Mouse (Mus musculus) MEL (cell line): Measurements from ENCODE around the gene Akirin1. TPM values are rescaled to one million over a fixed set of nuclear protein-coding genes. Genes with fewer than 3 reads are reported as not detected.

Source experiments
- DNase-seq: peaks from one replicate; pipeline ENCODE4 v3.0.0; 2011; ENCODE audit warnings: low read depth, low spot score
- H3K27ac ChIP-seq: 2 replicates; pipeline ENCODE4 v1.5.1; 2012; ENCODE audit warnings: low read depth, mild to moderate bottlenecking, control low read depth, low read length, moderate library complexity; ENCODE audit not compliant: control insufficient read depth
- H3K27me3 ChIP-seq, 2 experiments: fragments of 150-350 bp in 1 of 2; sonication (generic) in 1 of 2; 2 replicates each; pipeline ENCODE4 v1.6.1; 2012; ENCODE audit warnings: low read length in 2 of 2, mild to moderate bottlenecking in 2 of 2, improper control_type of control experiment in 1 of 2, moderate library complexity in 1 of 2; ENCODE audit not compliant: insufficient read depth in 2 of 2, control insufficient read depth in 1 of 2
- H3K36me3 ChIP-seq, 2 experiments: 2 replicates each; pipeline ENCODE4 v1.6.1; 2012 to 2014; ENCODE audit warnings: low read length in 2 of 2, improper control_type of control experiment in 1 of 2, inconsistent platforms in 1 of 2, mild to moderate bottlenecking in 1 of 2; ENCODE audit not compliant: insufficient read depth in 2 of 2, control insufficient read depth in 1 of 2
- H3K4me1 ChIP-seq, 2 experiments: fragments of 150-350 bp in 1 of 2; sonication (generic) in 1 of 2; 2 replicates each; pipeline ENCODE4 v1.6.1; 2012; ENCODE audit warnings: low read length in 2 of 2, improper control_type of control experiment in 1 of 2, mild to moderate bottlenecking in 1 of 2; ENCODE audit not compliant: insufficient read depth in 2 of 2, control insufficient read depth in 1 of 2
- H3K4me3 ChIP-seq, 2 experiments: fragments of 150-350 bp in 1 of 2; sonication (generic) in 1 of 2; 2 replicates each; pipeline ENCODE4 v1.5.1; 2012; ENCODE audit warnings: low read depth in 2 of 2, low read length in 2 of 2, mild to moderate bottlenecking in 2 of 2, moderate library complexity in 2 of 2, control low read depth in 1 of 2, improper control_type of control experiment in 1 of 2; ENCODE audit not compliant: control insufficient read depth in 1 of 2, insufficient read depth in 1 of 2
- H3K79me2 ChIP-seq: 2 replicates; pipeline ENCODE4 v1.6.1; 2012; ENCODE audit warnings: mild to moderate bottlenecking, low read length, moderate library complexity; ENCODE audit not compliant: control insufficient read depth, poor library complexity, insufficient read depth
- H3K9ac ChIP-seq: 2 replicates; pipeline ENCODE4 v1.6.1; 2012; ENCODE audit warnings: low read depth, mild to moderate bottlenecking, control low read depth, low read length, moderate library complexity; ENCODE audit not compliant: control insufficient read depth, poor library complexity, severe bottlenecking
- H3K9me3 ChIP-seq: fragments of 150-350 bp; sonication (generic); replicated peaks from 2 replicates; pipeline ENCODE4 v1.6.1; 2012; ENCODE audit warnings: mild to moderate bottlenecking, low read length, improper control_type of control experiment, moderate library complexity; ENCODE audit not compliant: insufficient read depth
- CHD2 ChIP-seq: IDR thresholded peaks from 2 replicates; pipeline ENCODE4 v1.6.1; 2011; ENCODE audit warnings: low read length, improper control_type of control experiment
- CTCF ChIP-seq, 3 experiments: IDR thresholded peaks in 2 of 3; conservative IDR thresholded peaks in 1 of 3; 2 replicates each; pipeline ENCODE4 v1.5.1; 2011 to 2012; ENCODE audit warnings: low read length in 3 of 3, low read depth in 2 of 3, mild to moderate bottlenecking in 2 of 3, improper control_type of control experiment in 1 of 3, inconsistent platforms in 1 of 3, mixed read lengths in 1 of 3, moderate library complexity in 1 of 3; ENCODE audit not compliant: control insufficient read depth in 1 of 3, insufficient read depth in 1 of 3, poor library complexity in 1 of 3, severe bottlenecking in 1 of 3
- EP300 ChIP-seq, 2 experiments: IDR thresholded peaks; 2 replicates each; pipeline ENCODE4 v1.6.1; 2011; ENCODE audit warnings: improper control_type of control experiment in 2 of 2, low read length in 2 of 2, low read depth in 1 of 2, mild to moderate bottlenecking in 1 of 2
- NRF1 ChIP-seq: IDR thresholded peaks from 2 replicates; pipeline ENCODE4 v1.6.1; 2014; ENCODE audit warnings: low read depth, mild to moderate bottlenecking, inconsistent platforms, low read length, improper control_type of control experiment, moderate library complexity; ENCODE audit not compliant: poor library complexity, insufficient read depth, severe bottlenecking
- POLR2AphosphoS2 ChIP-seq: IDR thresholded peaks from 2 replicates; pipeline ENCODE4 v1.6.1; 2011; ENCODE audit warnings: low read length, improper control_type of control experiment
- RAD21 ChIP-seq: IDR thresholded peaks from 2 replicates; pipeline ENCODE4 v1.6.1; 2011; ENCODE audit warnings: mild to moderate bottlenecking, low read depth, low read length, improper control_type of control experiment
- SMC3 ChIP-seq: IDR thresholded peaks from 2 replicates; pipeline ENCODE4 v1.6.1; 2011; ENCODE audit warnings: low read depth, low read length, improper control_type of control experiment
- TAL1 ChIP-seq: IDR thresholded peaks from 2 replicates; pipeline ENCODE4 v1.6.1; 2012; ENCODE audit warnings: mild to moderate bottlenecking, inconsistent platforms, low read length, moderate library complexity, mixed read lengths
- TCF12 ChIP-seq: IDR thresholded peaks from 2 replicates; pipeline ENCODE4 v1.6.1; 2014; ENCODE audit warnings: low read depth, mild to moderate bottlenecking, inconsistent platforms, low read length, improper control_type of control experiment, moderate library complexity
- USF1 ChIP-seq: IDR thresholded peaks from 2 replicates; pipeline ENCODE4 v1.6.1; 2014; ENCODE audit warnings: low read depth, mild to moderate bottlenecking, inconsistent platforms, low read length, improper control_type of control experiment, moderate library complexity
- ZC3H11A ChIP-seq: IDR thresholded peaks from 2 replicates; pipeline ENCODE4 v1.6.1; 2012; ENCODE audit warnings: low read depth, mild to moderate bottlenecking, inconsistent platforms, low read length, improper control_type of control experiment
- ZNF384 ChIP-seq: IDR thresholded peaks from 2 replicates; pipeline ENCODE4 v1.6.1; 2012; ENCODE audit warnings: low read depth, mild to moderate bottlenecking, inconsistent platforms, low read length, improper control_type of control experiment
- polyA plus RNA-seq, 2 experiments: library from polyadenylated mRNA; stranded (reverse) in 1 of 2; unstranded in 1 of 2; fragments of >175 nt in 1 of 2; fragments of >200 nt in 1 of 2; gene quantifications; 2 replicates each; pipeline versions ENCODE4 v1.2.1 to v1.2.4; 2012; ENCODE audit warnings: low replicate concordance in 2 of 2, low read depth in 1 of 2; ENCODE audit not compliant: insufficient read length in 2 of 2, insufficient read depth in 1 of 2, missing spikeins in 1 of 2
- total RNA-seq: library from RNA; depleted of rRNA; stranded (reverse); fragments of 300-350 nt; gene quantifications from 2 replicates; pipeline ENCODE4 v1.2.3, GENCODE M21; 2012

The Akirin1 gene
- total and polyA plus RNA-seq, 3 experiments, result 46.3 to 53.3 TPM; not detected in 1

DNA sequence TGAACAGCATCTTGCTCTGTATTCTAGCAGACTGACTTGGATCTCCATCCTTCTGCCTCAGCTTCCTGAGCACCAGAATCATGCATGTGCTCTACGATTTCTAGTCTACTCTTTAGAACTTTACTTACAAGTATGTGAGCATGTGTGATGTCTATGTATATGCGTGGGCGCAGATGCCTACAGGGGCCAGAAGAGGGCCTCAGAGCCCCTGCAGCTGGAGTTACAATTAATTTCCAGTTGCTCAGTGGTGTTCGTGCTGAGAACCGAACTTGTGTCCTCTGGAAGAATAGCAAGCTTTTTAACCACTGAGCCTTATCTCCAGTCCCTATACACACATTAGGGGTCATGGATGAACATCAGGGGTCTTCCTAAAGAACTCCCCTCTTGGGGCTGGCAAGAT lies 42.8 kb downstream of the Akirin1 start:
- Histone ChIP-seq H3K27ac (no peak overlapping the region), H3K9ac (no peak overlapping the region), H3K27me3 (no peaks in the 10 kb centered on the region), H3K36me3 (no peaks in the 10 kb centered on the region; a peak in 1 of 4 replicates), H3K79me2 (no peaks in the 10 kb centered on the region), H3K4me3 (no peak overlapping the region)
- peak; percentile 16 for DNase-seq
- TF ChIP-seq POLR2AphosphoS2 (no peak), TCF12 (no peak), CTCF (IDR thresholded peaks at IDR 0.05 in 2 of 3, conservative IDR thresholded peaks at IDR 0.05 in 1 of 3; ENCODE audit: control insufficient read depth in 1 of 3, insufficient read depth in 1 of 3, low read depth in 2 of 3, low read length in 3 of 3, poor library complexity in 1 of 3, severe bottlenecking in 1 of 3) (peak; percentile 9 to 36 (median 35); a peak in 4 of 6 replicates), ZC3H11A (0 out of 2 replicates have a peak, but pooled peaks have one; percentile 9), NRF1 (no peak), TAL1 (no peak), SMC3 (no peak; the same call in 1 of the 2 replicates), RAD21 (peak; percentile 33), EP300 (IDR thresholded peaks at IDR 0.05; ENCODE audit: low read depth in 1 of 2, low read length in 2 of 2) (no peak)
- TF ChIP-seq, all 39 proteins: peak for 3
- no peaks in the 10 kb centered on the region for H3K4me1 ChIP-seq
- no peaks in the 10 kb centered on the region for H3K9me3 ChIP-seq

DNA sequence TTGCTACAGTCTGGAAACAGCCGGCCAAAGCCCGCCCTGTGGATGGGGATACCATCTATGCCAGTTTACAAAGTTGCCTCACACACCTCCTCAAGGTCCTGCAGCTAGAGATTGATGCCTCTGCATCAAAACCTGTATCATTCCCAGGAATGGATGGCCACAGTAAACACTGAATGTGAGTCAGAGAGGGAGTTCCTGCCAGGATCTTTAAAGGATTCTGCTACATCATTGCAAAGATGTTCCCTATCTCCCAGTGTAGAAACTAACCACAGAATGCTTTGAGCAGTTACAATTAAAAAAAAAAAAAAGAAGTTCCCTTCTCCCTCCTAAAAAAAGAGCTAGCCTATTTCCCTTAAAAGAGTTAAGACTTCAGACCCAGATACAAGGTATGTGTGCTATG lies 44.8 kb downstream of the Akirin1 start:
- Histone ChIP-seq H3K79me2 (no peaks in the 10 kb centered on the region), H3K36me3 (no peaks in the 10 kb centered on the region), H3K9me3 (no peaks in the 10 kb centered on the region), H3K27ac (no peak overlapping the region), H3K27me3 (no peaks in the 10 kb centered on the region), H3K4me1 (no peaks in the 10 kb centered on the region), H3K9ac (no peak overlapping the region), H3K4me3 (no peak overlapping the region)
- no peak for DNase-seq
- no peak for TF ChIP-seq CHD2
- 0 out of 2 replicates have a peak, but pooled peaks have one; percentile 7 for TF ChIP-seq ZNF384

DNA sequence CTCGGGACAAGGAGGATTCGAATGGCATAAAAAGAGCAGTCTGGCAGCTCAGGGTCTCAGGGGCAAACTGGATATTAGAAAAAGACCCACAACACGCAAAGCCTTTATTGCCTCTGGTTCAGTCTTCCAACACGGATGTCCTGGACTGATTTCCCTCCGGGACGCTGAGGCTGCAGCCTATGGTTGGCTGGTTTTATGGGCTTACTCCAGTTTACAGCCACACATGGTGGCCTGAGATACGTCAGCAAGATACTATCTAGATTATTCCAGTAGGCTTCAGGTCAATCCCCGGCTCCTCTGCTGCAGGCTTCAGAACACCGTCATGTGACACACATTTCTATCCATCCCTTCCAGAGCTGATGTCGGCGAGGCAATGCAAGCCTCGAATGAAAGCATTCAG lies 56.8 kb downstream of the Akirin1 start:
- DNase-seq, result no peak
- Histone ChIP-seq H3K79me2 (no peaks in the 10 kb centered on the region), H3K9ac (no peak overlapping the region), H3K36me3 (no peaks in the 10 kb centered on the region), H3K27me3 (no peaks in the 10 kb centered on the region; a peak in 2 of 4 replicates), H3K27ac (no peak overlapping the region), H3K9me3 (no peaks in the 10 kb centered on the region), H3K4me3 (no peak overlapping the region), H3K4me1 (no peaks in the 10 kb centered on the region)
- no peak for TF ChIP-seq CHD2
- TF ChIP-seq USF1, result no peak
- TF ChIP-seq POLR2AphosphoS2, result no peak
